Mouse (Mus musculus): ENCODE data around the gene Wdtc1.

DNA sequence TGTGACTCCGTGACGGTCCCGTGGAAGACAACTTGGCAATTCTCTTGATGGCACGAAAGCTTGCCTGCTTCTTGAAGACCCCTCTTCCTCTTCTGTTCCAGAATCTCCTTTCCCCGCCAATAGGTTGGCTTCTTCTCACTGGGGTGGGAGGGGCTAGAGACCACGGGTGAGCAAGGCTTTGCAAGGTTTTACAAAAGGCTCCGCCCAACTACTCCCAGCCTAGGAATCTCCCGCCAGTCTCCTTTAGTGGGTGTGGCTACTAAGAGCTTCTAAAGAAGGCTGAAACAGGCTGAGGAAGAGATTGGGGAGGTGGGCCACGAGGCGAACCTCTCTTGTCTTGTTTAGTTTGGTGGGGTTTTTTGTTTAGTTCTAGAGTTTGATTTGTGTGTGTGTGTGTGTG is 484 bp downstream of the Wdtc1 start:
- no peak for TF ChIP-seq POLR2A (IDR thresholded peaks at IDR 0.05; ENCODE audit: borderline replicate concordance, low read depth, low read length)
- TF ChIP-seq CTCF (IDR thresholded peaks at IDR 0.05; ENCODE audit: low read depth, low read length): no peak
